Mouse (Mus musculus): ENCODE data around the gene Zcchc14. TPM values are rescaled to one million over a fixed set of nuclear protein-coding genes. Genes with fewer than 3 reads are reported as not detected.

The Zcchc14 gene
- polyA plus RNA-seq, 1 experiment from 2014 or later = 14.2 TPM

GRCm38 (mm10) chr8:121650389-121651307 lies 2.1 kb downstream of the Zcchc14 start:
- Histone ChIP-seq H3K4me3 (ENCODE audit: low read depth, low read length) (peak overlapping the region; percentile 73), H3K4me2 (peak overlapping the region; percentile 94), H3K9ac (ENCODE audit: low read depth, low read length) (peak overlapping the region; percentile 79), H3K36me3 (ENCODE audit: control insufficient read depth, insufficient read depth, low read length) (no peaks in the 10 kb centered on the region), H3K27ac (ENCODE audit: low read depth, low read length) (no peak overlapping the region), H3K9me3 (replicated peaks; ENCODE audit: control insufficient read depth, low read length) (no peaks in the 10 kb centered on the region), H3K4me1 (ENCODE audit: control insufficient read depth, insufficient read depth, low read length) (peaks cover 37% of the 10 kb centered on the region), H3K27me3 (ENCODE audit: control insufficient read depth, insufficient read depth, low read length) (no peaks in the 10 kb centered on the region)
- no peak for ATAC-seq (replicated peaks; ENCODE audit: insufficient number of reproducible peaks, low FRiP score, low TSS enrichment)
- 68% methylated on average over 20 of the region's 20 CpGs for WGBS (ENCODE audit: insufficient replicate concordance)

GRCm38 (mm10) chr8:121649904-121650303 lies 2.8 kb downstream of the Zcchc14 start:
- 71% methylated on average over 10 of the region's 10 CpGs for WGBS (ENCODE audit: insufficient replicate concordance)
- Histone ChIP-seq H3K36me3 (ENCODE audit: control insufficient read depth, insufficient read depth, low read length) (no peaks in the 10 kb centered on the region), H3K27ac (ENCODE audit: low read depth, low read length) (no peak overlapping the region), H3K4me3 (ENCODE audit: low read depth, low read length) (peak overlapping the region; percentile 18; the same call in 1 of the 2 replicates), H3K4me1 (ENCODE audit: control insufficient read depth, insufficient read depth, low read length) (peaks cover 39% of the 10 kb centered on the region), H3K27me3 (ENCODE audit: control insufficient read depth, insufficient read depth, low read length) (no peaks in the 10 kb centered on the region), H3K9me3 (replicated peaks; ENCODE audit: control insufficient read depth, low read length) (no peaks in the 10 kb centered on the region), H3K4me2 (peak overlapping the region; percentile 94), H3K9ac (ENCODE audit: low read depth, low read length) (0 out of 2 replicates have a peak overlapping the region, but pooled peaks have one; percentile 30)
- no peak for ATAC-seq (replicated peaks; ENCODE audit: insufficient number of reproducible peaks, low FRiP score, low TSS enrichment)

- Histone ChIP-seq H3K27ac (ENCODE audit: low read depth, low read length) (no peak overlapping the region), H3K4me1 (ENCODE audit: control insufficient read depth, insufficient read depth, low read length) (peaks cover 39% of the 10 kb centered on the region), H3K9ac (ENCODE audit: low read depth, low read length) (no peak overlapping the region), H3K27me3 (ENCODE audit: control insufficient read depth, insufficient read depth, low read length) (no peaks in the 10 kb centered on the region), H3K4me2 (peak overlapping the region; percentile 94), H3K4me3 (ENCODE audit: low read depth, low read length) (no peak overlapping the region), H3K36me3 (ENCODE audit: control insufficient read depth, insufficient read depth, low read length) (no peaks in the 10 kb centered on the region), H3K9me3 (replicated peaks; ENCODE audit: control insufficient read depth, low read length) (no peaks in the 10 kb centered on the region)
- no peak for ATAC-seq (replicated peaks; ENCODE audit: insufficient number of reproducible peaks, low FRiP score, low TSS enrichment)
- 73% methylated on average over 5 of the region's 5 CpGs for WGBS (ENCODE audit: insufficient replicate concordance)
These were observed 3.3 kb downstream of the Zcchc14 start for GRCm38 (mm10) chr8:121649423-121649822.

GRCm38 (mm10) chr8:121648451-121648850 lies 4.2 kb downstream of the Zcchc14 start:
- Histone ChIP-seq H3K4me1 (ENCODE audit: control insufficient read depth, insufficient read depth, low read length) (peaks cover 43% of the 10 kb centered on the region), H3K36me3 (ENCODE audit: control insufficient read depth, insufficient read depth, low read length) (no peaks in the 10 kb centered on the region), H3K9ac (ENCODE audit: low read depth, low read length) (no peak overlapping the region), H3K4me2 (no peak overlapping the region), H3K27me3 (ENCODE audit: control insufficient read depth, insufficient read depth, low read length) (no peaks in the 10 kb centered on the region), H3K4me3 (ENCODE audit: low read depth, low read length) (no peak overlapping the region), H3K9me3 (replicated peaks; ENCODE audit: control insufficient read depth, low read length) (no peaks in the 10 kb centered on the region), H3K27ac (ENCODE audit: low read depth, low read length) (no peak overlapping the region)
- ATAC-seq (replicated peaks; ENCODE audit: insufficient number of reproducible peaks, low FRiP score, low TSS enrichment) = no peak
- 75% methylated on average over 16 of the region's 16 CpGs for WGBS (ENCODE audit: insufficient replicate concordance)

GRCm38 (mm10) chr8:121647511-121648215 lies 5.0 kb downstream of the Zcchc14 start:
- Histone ChIP-seq H3K4me3 (ENCODE audit: low read depth, low read length) (no peak overlapping the region), H3K4me2 (no peak overlapping the region), H3K27me3 (ENCODE audit: control insufficient read depth, insufficient read depth, low read length) (no peaks in the 10 kb centered on the region), H3K27ac (ENCODE audit: low read depth, low read length) (no peak overlapping the region), H3K9me3 (replicated peaks; ENCODE audit: control insufficient read depth, low read length) (no peaks in the 10 kb centered on the region), H3K36me3 (ENCODE audit: control insufficient read depth, insufficient read depth, low read length) (no peaks in the 10 kb centered on the region), H3K4me1 (ENCODE audit: control insufficient read depth, insufficient read depth, low read length) (peaks cover 50% of the 10 kb centered on the region), H3K9ac (ENCODE audit: low read depth, low read length) (no peak overlapping the region)
- 84% methylated on average over 12 of the region's 12 CpGs for WGBS (ENCODE audit: insufficient replicate concordance)
- ATAC-seq (replicated peaks; ENCODE audit: insufficient number of reproducible peaks, low FRiP score, low TSS enrichment) = no peak

- Histone ChIP-seq H3K27me3 (ENCODE audit: control insufficient read depth, insufficient read depth, low read length) (no peaks in the 10 kb centered on the region), H3K27ac (ENCODE audit: low read depth, low read length) (peak overlapping the region; percentile 35; the same call in 1 of the 2 replicates), H3K36me3 (ENCODE audit: control insufficient read depth, insufficient read depth, low read length) (no peaks in the 10 kb centered on the region), H3K4me2 (no peak overlapping the region), H3K9me3 (replicated peaks; ENCODE audit: control insufficient read depth, low read length) (no peaks in the 10 kb centered on the region), H3K4me3 (ENCODE audit: low read depth, low read length) (no peak overlapping the region), H3K9ac (ENCODE audit: low read depth, low read length) (no peak overlapping the region), H3K4me1 (ENCODE audit: control insufficient read depth, insufficient read depth, low read length) (peaks cover 33% of the 10 kb centered on the region)
- WGBS (ENCODE audit: insufficient replicate concordance) = 58% methylated on average over 11 of the region's 11 CpGs
- no peak for ATAC-seq (replicated peaks; ENCODE audit: insufficient number of reproducible peaks, low FRiP score, low TSS enrichment)
These were observed 9.3 kb downstream of the Zcchc14 start for GRCm38 (mm10) chr8:121643384-121643783.

GRCm38 (mm10) chr8:121642804-121643203 lies 9.9 kb downstream of the Zcchc14 start:
- H3K9ac ChIP-seq (ENCODE audit: low read depth, low read length) = no peak overlapping the region
- H3K4me2 ChIP-seq = no peak overlapping the region
- H3K4me1 ChIP-seq (ENCODE audit: control insufficient read depth, insufficient read depth, low read length) = peaks cover 28% of the 10 kb centered on the region
- H3K27ac ChIP-seq (ENCODE audit: low read depth, low read length) = no peak overlapping the region
- no peaks in the 10 kb centered on the region for H3K27me3 ChIP-seq (ENCODE audit: control insufficient read depth, insufficient read depth, low read length)
- no peaks in the 10 kb centered on the region for H3K9me3 ChIP-seq (replicated peaks; ENCODE audit: control insufficient read depth, low read length)
- 74% methylated on average over 3 of the region's 3 CpGs for WGBS (ENCODE audit: insufficient replicate concordance)
- H3K36me3 ChIP-seq (ENCODE audit: control insufficient read depth, insufficient read depth, low read length) = no peaks in the 10 kb centered on the region
- no peak overlapping the region for H3K4me3 ChIP-seq (ENCODE audit: low read depth, low read length)
- ATAC-seq (replicated peaks; ENCODE audit: insufficient number of reproducible peaks, low FRiP score, low TSS enrichment) = no peak

- Histone ChIP-seq H3K36me3 (ENCODE audit: control insufficient read depth, insufficient read depth, low read length) (no peaks in the 10 kb centered on the region), H3K4me1 (ENCODE audit: control insufficient read depth, insufficient read depth, low read length) (peaks cover 34% of the 10 kb centered on the region), H3K27me3 (ENCODE audit: control insufficient read depth, insufficient read depth, low read length) (no peaks in the 10 kb centered on the region), H3K4me3 (ENCODE audit: low read depth, low read length) (no peak overlapping the region), H3K4me2 (no peak overlapping the region), H3K27ac (ENCODE audit: low read depth, low read length) (no peak overlapping the region), H3K9me3 (replicated peaks; ENCODE audit: control insufficient read depth, low read length) (no peaks in the 10 kb centered on the region), H3K9ac (ENCODE audit: low read depth, low read length) (no peak overlapping the region)
- ATAC-seq (replicated peaks; ENCODE audit: insufficient number of reproducible peaks, low FRiP score, low TSS enrichment) = no peak
- 68% methylated on average over 8 of the region's 8 CpGs for WGBS (ENCODE audit: insufficient replicate concordance)
These were observed 16.5 kb downstream of the Zcchc14 start for GRCm38 (mm10) chr8:121636180-121636579.
